Mouse (Mus musculus) limb, embryonic 12.5 days (tissue): Measurements from ENCODE around the gene Tshz2. TPM values are rescaled to one million over a fixed set of nuclear protein-coding genes. Genes with fewer than 3 reads are reported as not detected.

ENCODE experiments used
- ATAC-seq: fragments of 200-750 bp; cut with Nextera tagmentation; 2 replicates; pipeline ENCODE4 v1.8.0; 2017; ENCODE audit warnings: low read depth, moderate TSS enrichment; ENCODE audit not compliant: insufficient number of reproducible peaks, insufficient read depth, low FRiP score, low TSS enrichment
- H3K27ac ChIP-seq: fragments of 300-500 bp; sonication (generic); 2 replicates; pipeline ENCODE4 v1.5.1; 2016; ENCODE audit warnings: mild to moderate bottlenecking, moderate library complexity
- H3K27me3 ChIP-seq: fragments of 300-500 bp; sonication (generic); 2 replicates; pipeline ENCODE4 v1.6.1; 2016; ENCODE audit warnings: mild to moderate bottlenecking, moderate library complexity
- H3K36me3 ChIP-seq: fragments of 300-500 bp; sonication (generic); 2 replicates; pipeline ENCODE4 v1.6.1; 2016; ENCODE audit warnings: mild to moderate bottlenecking, moderate library complexity
- H3K4me1 ChIP-seq: fragments of 300-500 bp; sonication (generic); replicated peaks from 2 replicates; pipeline ENCODE4 v1.6.1; 2016
- H3K4me2 ChIP-seq: fragments of 300-500 bp; sonication (generic); 2 replicates; pipeline ENCODE4 v1.6.1; 2016; ENCODE audit warnings: mild to moderate bottlenecking, moderate library complexity
- H3K4me3 ChIP-seq: fragments of 300-500 bp; sonication (generic); replicated peaks from 2 replicates; pipeline ENCODE4 v1.5.1; 2016; ENCODE audit warnings: mild to moderate bottlenecking
- H3K9ac ChIP-seq: fragments of 300-500 bp; sonication (generic); replicated peaks from 2 replicates; pipeline ENCODE4 v1.6.1; 2016; ENCODE audit warnings: mild to moderate bottlenecking, moderate library complexity
- H3K9me3 ChIP-seq: fragments of 300-500 bp; sonication (generic); 2 replicates; pipeline ENCODE4 v1.6.1; 2016; ENCODE audit warnings: mild to moderate bottlenecking, moderate library complexity
- WGBS: fragments of 180-500 bp; shearing (Covaris S2); methylation state at CpG from one replicate; pipeline ENCODE4 v1.1.7; 2016; 5-methylcytosine and 5-hydroxymethylcytosine counted together
- polyA plus RNA-seq: library from polyadenylated mRNA; unstranded; fragments of >200 nt; fragmentation: Nextera tagmentation; extraction: Ambion mirVana; gene quantifications from 2 replicates; pipeline ENCODE4 v1.2.1, GENCODE M21; 2016

Tshz2 gene
- polyA plus RNA-seq, 1 experiment from 2014 or later = 12.0 TPM

GRCm38 (mm10) chr2:169673786-169674185 is 41.0 kb downstream of the Tshz2 start:
- WGBS = 87% methylated on average over 6 of the region's 6 CpGs
- H3K27me3 ChIP-seq = no peaks in the 10 kb centered on the region
- no peak overlapping the region for H3K4me2 ChIP-seq
- H3K9ac ChIP-seq = no peak overlapping the region
- no peaks in the 10 kb centered on the region for H3K36me3 ChIP-seq
- ATAC-seq = no peak
- no peaks in the 10 kb centered on the region for H3K9me3 ChIP-seq
- H3K27ac ChIP-seq = no peak overlapping the region
- H3K4me1 ChIP-seq = peaks cover 10% of the 10 kb centered on the region
- H3K4me3 ChIP-seq = no peak overlapping the region

- H3K27ac ChIP-seq = no peak overlapping the region
- WGBS = 89% methylated on average over 5 of the region's 5 CpGs
- H3K36me3 ChIP-seq = no peaks in the 10 kb centered on the region
- no peak overlapping the region for H3K4me3 ChIP-seq
- H3K9me3 ChIP-seq = no peaks in the 10 kb centered on the region
- no peak overlapping the region for H3K4me2 ChIP-seq
- H3K27me3 ChIP-seq = no peaks in the 10 kb centered on the region
- ATAC-seq = no peak
- H3K9ac ChIP-seq = no peak overlapping the region
- peaks cover 10% of the 10 kb centered on the region for H3K4me1 ChIP-seq
These were observed 41.4 kb downstream of the Tshz2 start for GRCm38 (mm10) chr2:169674209-169674608.

GRCm38 (mm10) chr2:169679264-169679663 is 46.5 kb downstream of the Tshz2 start:
- peaks cover 8% of the 10 kb centered on the region; the same call in 1 of the 2 replicates for H3K4me1 ChIP-seq
- H3K9me3 ChIP-seq = no peaks in the 10 kb centered on the region
- no peak overlapping the region for H3K4me3 ChIP-seq
- WGBS = 53% methylated on average over 7 of the region's 7 CpGs
- H3K27ac ChIP-seq = no peak overlapping the region
- H3K9ac ChIP-seq = no peak overlapping the region
- no peak overlapping the region for H3K4me2 ChIP-seq
- no peak for ATAC-seq
- H3K36me3 ChIP-seq = no peaks in the 10 kb centered on the region
- no peaks in the 10 kb centered on the region for H3K27me3 ChIP-seq

GRCm38 (mm10) chr2:169679951-169680350 is 47.1 kb downstream of the Tshz2 start:
- H3K4me2 ChIP-seq = no peak overlapping the region
- no peak overlapping the region for H3K9ac ChIP-seq
- no peaks in the 10 kb centered on the region for H3K36me3 ChIP-seq
- H3K27me3 ChIP-seq = no peaks in the 10 kb centered on the region
- 65% methylated on average over 5 of the region's 5 CpGs for WGBS
- H3K4me3 ChIP-seq = no peak overlapping the region
- H3K9me3 ChIP-seq = no peaks in the 10 kb centered on the region
- H3K27ac ChIP-seq = no peak overlapping the region
- H3K4me1 ChIP-seq = peaks cover 15% of the 10 kb centered on the region
- ATAC-seq = no peak

- Histone ChIP-seq H3K4me1 (peaks cover 15% of the 10 kb centered on the region), H3K36me3 (no peaks in the 10 kb centered on the region), H3K4me3 (no peak overlapping the region), H3K4me2 (no peak overlapping the region), H3K9me3 (no peaks in the 10 kb centered on the region), H3K27me3 (no peaks in the 10 kb centered on the region), H3K9ac (no peak overlapping the region), H3K27ac (no peak overlapping the region)
- 53% methylated on average over 5 of the region's 5 CpGs for WGBS
- no peak for ATAC-seq
These were observed 52.4 kb downstream of the Tshz2 start for GRCm38 (mm10) chr2:169685260-169685659.

GRCm38 (mm10) chr2:169685747-169686146 is 52.9 kb downstream of the Tshz2 start:
- Histone ChIP-seq H3K27me3 (no peaks in the 10 kb centered on the region), H3K36me3 (no peaks in the 10 kb centered on the region), H3K27ac (no peak overlapping the region), H3K4me3 (no peak overlapping the region), H3K4me1 (peaks cover 15% of the 10 kb centered on the region), H3K9ac (no peak overlapping the region), H3K4me2 (no peak overlapping the region), H3K9me3 (no peaks in the 10 kb centered on the region)
- 71% methylated on average over 7 of the region's 7 CpGs for WGBS
- ATAC-seq = no peak

- H3K9ac ChIP-seq = no peak overlapping the region
- no peak overlapping the region for H3K27ac ChIP-seq
- H3K4me2 ChIP-seq = no peak overlapping the region
- H3K4me1 ChIP-seq = peaks cover 15% of the 10 kb centered on the region
- H3K4me3 ChIP-seq = no peak overlapping the region
- 79% methylated on average over 12 of the region's 12 CpGs for WGBS
- no peak for ATAC-seq
- no peaks in the 10 kb centered on the region for H3K36me3 ChIP-seq
- no peaks in the 10 kb centered on the region for H3K9me3 ChIP-seq
- no peaks in the 10 kb centered on the region for H3K27me3 ChIP-seq
These were observed 54.1 kb downstream of the Tshz2 start for GRCm38 (mm10) chr2:169686697-169687430.

GRCm38 (mm10) chr2:169690054-169690453 is 57.2 kb downstream of the Tshz2 start:
- Histone ChIP-seq H3K27ac (no peak overlapping the region), H3K4me3 (no peak overlapping the region), H3K9ac (no peak overlapping the region), H3K4me2 (no peak overlapping the region), H3K9me3 (no peaks in the 10 kb centered on the region), H3K36me3 (no peaks in the 10 kb centered on the region), H3K27me3 (no peaks in the 10 kb centered on the region), H3K4me1 (peaks cover 18% of the 10 kb centered on the region)
- no peak; the same call in 1 of the 2 replicates for ATAC-seq
- WGBS = 93% methylated on average over 2 of the region's 2 CpGs

GRCm38 (mm10) chr2:169694494-169694893 is 61.7 kb downstream of the Tshz2 start:
- no peak overlapping the region for H3K4me3 ChIP-seq
- H3K27me3 ChIP-seq = no peaks in the 10 kb centered on the region
- no peaks in the 10 kb centered on the region for H3K36me3 ChIP-seq
- peaks cover 24% of the 10 kb centered on the region for H3K4me1 ChIP-seq
- no peak overlapping the region for H3K27ac ChIP-seq
- no peaks in the 10 kb centered on the region for H3K9me3 ChIP-seq
- H3K9ac ChIP-seq = no peak overlapping the region
- no peak for ATAC-seq
- no peak overlapping the region for H3K4me2 ChIP-seq
- 87% methylated on average over 9 of the region's 9 CpGs for WGBS

GRCm38 (mm10) chr2:169695025-169695424 is 62.2 kb downstream of the Tshz2 start:
- Histone ChIP-seq H3K4me1 (peaks cover 30% of the 10 kb centered on the region), H3K9ac (no peak overlapping the region), H3K36me3 (no peaks in the 10 kb centered on the region), H3K9me3 (no peaks in the 10 kb centered on the region), H3K27ac (no peak overlapping the region), H3K27me3 (no peaks in the 10 kb centered on the region), H3K4me2 (no peak overlapping the region), H3K4me3 (no peak overlapping the region)
- no peak for ATAC-seq
- 62% methylated on average over 9 of the region's 9 CpGs for WGBS

- Histone ChIP-seq H3K9ac (no peak overlapping the region), H3K4me3 (no peak overlapping the region), H3K4me2 (no peak overlapping the region), H3K36me3 (no peaks in the 10 kb centered on the region), H3K27me3 (no peaks in the 10 kb centered on the region), H3K27ac (no peak overlapping the region), H3K9me3 (no peaks in the 10 kb centered on the region), H3K4me1 (peaks cover 44% of the 10 kb centered on the region)
- 80% methylated on average over 5 of the region's 5 CpGs for WGBS
- ATAC-seq = no peak
These were observed 66.3 kb downstream of the Tshz2 start for GRCm38 (mm10) chr2:169699141-169699540.
